ENCODE assay signal across 14 mouse cellular contexts in genomic region chr13:37442531-37442930, GRCm38 (mm10).
DNase-seq lines count a peak whose midpoint lies in the region; ATAC-seq and TF ChIP-seq lines count a peak whose summit lies in the region.
"Had no signal": no experiment of that assay in that cellular context is flagged by ENCODE, and none has a peak within 500 bp of the region (broad histone marks: within the 10 kb centered on the region; RNA-seq: fewer than 3 reads in every experiment).

No protein-coding gene starts in this region.

- no peaks in the 10 kb centered on the region for H3K27me3 ChIP-seq in kidney, adult 2 months (replicated peaks; ENCODE audit: control insufficient read depth, insufficient read depth, low read length)
- H3K27me3 ChIP-seq in lung, embryonic 15.5 days = no peaks in the 10 kb centered on the region
- peaks cover 13% of the 10 kb centered on the region for H3K27me3 ChIP-seq in liver, embryonic 12.5 days (replicated peaks)
- H3K27me3 ChIP-seq: heart, embryonic 15.5 days had no signal

- peak; percentile 69 for DNase-seq in adrenal gland, adult 2 months
- no peak for DNase-seq in adrenal gland, adult 18-20 months (ENCODE audit: low spot score in 2 of 2)
- DNase-seq in kidney, adult 2 months = peak; percentile 59
- DNase-seq in kidney, adult 9 months = no peak
- no peak for DNase-seq in lung, postnatal 14 days
- peak; percentile 20 to 72 for DNase-seq in lung, postnatal 4 days
- DNase-seq: cerebellum, postnatal 10 days; right cerebral cortex, postnatal 4 days; thymus, postnatal 25 days had no signal

- H3K36me3 ChIP-seq in kidney, adult 2 months (ENCODE audit: control insufficient read depth, insufficient read depth, low read length) = no peaks in the 10 kb centered on the region
- no peaks in the 10 kb centered on the region for H3K36me3 ChIP-seq in lung, embryonic 15.5 days
- H3K36me3 ChIP-seq in liver, embryonic 12.5 days = no peaks in the 10 kb centered on the region
- H3K36me3 ChIP-seq: heart, embryonic 15.5 days; hindbrain, embryonic 10.5 days; midbrain, embryonic 12.5 days had no signal

- ATAC-seq in lung, embryonic 15.5 days (ENCODE audit: borderline replicate concordance, extremely low read depth, low FRiP score, low TSS enrichment) = peak; percentile 66; the same call in 1 of the 2 replicates
- no peak for ATAC-seq in liver, embryonic 12.5 days

- no peaks in the 10 kb centered on the region for H3K9me3 ChIP-seq in lung, embryonic 15.5 days
- no peaks in the 10 kb centered on the region for H3K9me3 ChIP-seq in liver, embryonic 12.5 days (replicated peaks)
- H3K9me3 ChIP-seq: heart, embryonic 15.5 days; hindbrain, embryonic 10.5 days; midbrain, embryonic 12.5 days had no signal

- no peak for TF ChIP-seq CTCF in kidney, adult 2 months (conservative IDR thresholded peaks at IDR 0.05; ENCODE audit: insufficient read depth, insufficient read length, low read depth, low read length)

- no peak for TF ChIP-seq POLR2A in kidney, adult 2 months (IDR thresholded peaks at IDR 0.05; ENCODE audit: low read depth, low read length)

- H3K4me1 ChIP-seq in kidney, adult 2 months (ENCODE audit: control insufficient read depth, insufficient read depth, low read length) = no peaks in the 10 kb centered on the region
- H3K4me1 ChIP-seq in lung, embryonic 15.5 days = peaks cover 32% of the 10 kb centered on the region
- peaks cover 15% of the 10 kb centered on the region for H3K4me1 ChIP-seq in liver, embryonic 12.5 days
- H3K4me1 ChIP-seq: midbrain, embryonic 12.5 days had no signal

- no peak overlapping the region for H3K9ac ChIP-seq in lung, embryonic 15.5 days
- H3K9ac ChIP-seq in liver, embryonic 12.5 days = no peak overlapping the region
- H3K9ac ChIP-seq: heart, embryonic 15.5 days; midbrain, embryonic 12.5 days had no signal

- no peak overlapping the region for H3K4me2 ChIP-seq in lung, embryonic 15.5 days
- H3K4me2 ChIP-seq in liver, embryonic 12.5 days = no peak overlapping the region
- H3K4me2 ChIP-seq: heart, embryonic 15.5 days; midbrain, embryonic 12.5 days had no signal

- H3K27ac ChIP-seq in kidney, adult 2 months (ENCODE audit: insufficient read depth, low read depth, low read length) = no peak overlapping the region
- peak overlapping the region; percentile 67 for H3K27ac ChIP-seq in lung, embryonic 15.5 days
- no peak overlapping the region for H3K27ac ChIP-seq in liver, embryonic 12.5 days
- H3K27ac ChIP-seq: heart, embryonic 15.5 days; hindbrain, embryonic 10.5 days; midbrain, embryonic 12.5 days had no signal

- WGBS in kidney, adult 2 months = 66% methylated on average over 7 of the region's 7 CpGs
- 31% methylated on average over 7 of the region's 7 CpGs for WGBS in lung, embryonic 15.5 days
- WGBS in liver, embryonic 12.5 days (ENCODE audit: insufficient replicate concordance) = 36% methylated on average over 7 of the region's 7 CpGs

- no peak overlapping the region for H3K4me3 ChIP-seq in kidney, adult 2 months (ENCODE audit: insufficient read depth, low read depth, low read length)
- H3K4me3 ChIP-seq in lung, embryonic 15.5 days = no peak overlapping the region
- no peak overlapping the region for H3K4me3 ChIP-seq in liver, embryonic 12.5 days
- H3K4me3 ChIP-seq: heart, embryonic 15.5 days; hindbrain, embryonic 10.5 days; midbrain, embryonic 12.5 days had no signal

Comparison
In these comparisons a context has a peak if more than half of its experiments do, and no peak if none do; other contexts are left out.
1. DNase-seq: peak in adrenal gland, adult 2 months (single experiment), kidney, adult 2 months (single experiment) and lung, postnatal 4 days (2 of 2); none in adrenal gland, adult 18-20 months (0 of 2), kidney, adult 9 months (single experiment) and lung, postnatal 14 days (single experiment).